Mouse (Mus musculus) thymus, postnatal 36 days (tissue): Measurements from ENCODE around the gene Thbs1.
"Not testable (repeated sequence)": the region's sequence is repeated elsewhere in the genome, so short reads cannot be mapped to it uniquely, and the experiment has no call there.

Source experiments
- DNase-seq, 2 experiments: peaks; one replicate each; pipeline ENCODE4 v3.0.0; 2022; ENCODE audit warnings: mixed read lengths in 2 of 2

Gene Thbs1

DNA sequence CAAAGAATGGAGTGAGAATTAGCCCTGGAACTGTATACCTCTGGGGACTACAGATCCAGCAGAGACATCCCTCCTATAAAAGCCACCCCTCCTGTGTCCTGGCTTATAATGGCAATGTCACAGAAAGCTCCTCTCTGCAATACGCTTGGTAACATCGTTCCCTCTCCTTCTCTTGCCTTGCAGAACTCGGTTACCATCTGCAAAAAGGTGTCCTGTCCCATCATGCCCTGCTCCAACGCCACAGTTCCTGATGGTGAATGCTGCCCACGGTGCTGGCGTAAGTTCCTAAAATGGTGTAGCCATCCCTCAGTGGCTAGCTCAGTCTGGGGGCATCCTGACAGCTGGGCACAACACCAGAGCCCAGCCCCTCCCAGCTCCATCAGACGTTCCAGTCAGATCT is 4.0 kb downstream of the Thbs1 start:
- DNase-seq = no peak

DNA sequence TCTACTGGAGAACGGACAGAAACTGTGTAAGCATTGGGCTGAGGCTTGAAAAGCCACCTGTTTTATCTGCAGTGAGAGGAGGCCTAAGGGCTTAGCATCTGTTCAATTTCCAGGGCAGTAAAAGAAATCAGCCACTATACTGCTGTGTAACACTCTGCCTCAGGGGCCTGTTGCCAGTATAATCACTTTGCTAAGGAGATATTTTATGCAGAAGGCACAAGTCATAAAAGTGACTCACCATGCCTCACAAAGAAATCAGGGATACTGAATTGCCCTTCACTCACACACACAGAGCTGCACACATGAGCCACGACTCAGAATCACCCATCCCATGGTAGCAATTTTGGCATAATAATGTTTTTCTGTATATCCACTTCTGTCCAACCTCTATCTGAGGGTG is 4.5 kb downstream of the Thbs1 start:
- no peak for DNase-seq

DNA sequence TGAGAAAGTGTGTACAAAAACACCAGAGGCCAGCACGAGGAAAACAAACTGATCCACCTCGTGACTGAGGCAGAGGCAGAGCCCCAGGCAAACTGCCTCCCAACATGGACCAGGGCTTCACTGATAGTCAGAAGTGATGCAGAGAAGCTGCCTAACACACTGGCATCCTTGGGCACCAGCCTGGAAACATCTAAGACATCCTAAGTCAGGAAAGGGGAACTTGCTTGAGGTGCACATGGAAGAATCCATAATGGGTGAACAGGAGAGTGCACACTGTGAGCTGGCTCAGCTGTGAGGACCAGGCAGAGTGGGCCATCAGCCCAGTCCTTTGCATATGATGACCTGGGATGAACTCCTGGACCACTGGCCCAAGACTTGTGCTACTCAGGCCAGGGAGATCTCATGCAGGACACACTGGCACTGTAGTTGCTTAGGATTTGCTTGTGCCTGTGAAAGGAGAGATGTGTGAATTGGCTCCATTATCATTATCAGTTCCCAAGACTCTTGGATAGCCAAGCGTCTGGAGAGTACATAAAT is 5.1 kb downstream of the Thbs1 start:
- no peak for DNase-seq

DNA sequence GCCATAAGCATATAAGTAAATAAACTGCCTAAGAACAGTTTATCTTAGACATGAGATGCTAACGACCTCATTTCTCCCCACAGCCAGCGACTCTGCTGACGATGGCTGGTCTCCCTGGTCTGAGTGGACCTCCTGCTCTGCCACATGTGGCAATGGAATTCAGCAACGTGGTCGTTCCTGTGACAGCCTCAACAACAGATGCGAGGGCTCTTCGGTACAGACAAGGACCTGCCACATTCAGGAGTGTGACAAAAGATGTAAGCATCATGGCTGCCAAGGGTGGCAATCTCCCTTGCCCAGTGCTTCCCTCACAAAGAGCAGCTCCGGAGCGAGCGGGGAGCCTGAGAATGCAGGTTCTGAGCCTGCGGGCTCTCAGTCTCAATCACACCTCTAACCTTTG is 5.7 kb downstream of the Thbs1 start:
- no peak for DNase-seq

DNA sequence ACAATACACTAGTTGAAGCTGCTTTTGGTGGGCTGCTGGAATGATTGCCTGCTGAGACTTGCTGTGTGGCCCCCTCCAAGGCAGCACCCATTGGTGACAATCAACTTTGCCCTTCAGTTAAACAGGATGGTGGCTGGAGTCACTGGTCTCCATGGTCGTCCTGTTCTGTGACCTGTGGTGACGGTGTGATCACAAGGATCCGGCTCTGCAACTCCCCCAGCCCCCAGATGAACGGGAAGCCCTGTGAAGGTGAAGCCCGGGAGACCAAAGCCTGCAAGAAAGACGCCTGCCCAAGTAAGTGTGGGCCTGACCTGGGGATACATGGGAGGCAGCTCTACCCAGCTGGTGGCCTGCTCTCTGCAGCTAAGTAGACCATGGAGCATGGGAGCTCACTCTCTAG is 6.4 kb downstream of the Thbs1 start:
- DNase-seq = no peak

DNA sequence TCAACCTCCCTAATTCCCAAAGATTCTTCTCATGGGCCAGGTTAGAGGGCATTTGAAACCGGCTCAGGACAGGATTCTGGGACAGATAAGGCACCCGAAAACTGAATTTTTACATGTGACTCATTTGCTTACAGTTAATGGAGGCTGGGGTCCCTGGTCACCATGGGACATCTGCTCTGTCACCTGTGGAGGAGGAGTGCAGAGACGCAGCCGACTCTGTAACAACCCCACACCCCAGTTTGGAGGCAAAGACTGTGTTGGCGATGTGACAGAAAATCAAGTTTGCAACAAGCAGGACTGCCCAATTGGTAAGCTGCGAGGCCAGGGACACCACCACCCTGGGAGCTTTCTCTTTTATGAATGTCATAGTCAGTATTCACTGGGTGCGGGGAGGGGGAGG is 6.8 kb downstream of the Thbs1 start:
- no peak for DNase-seq

DNA sequence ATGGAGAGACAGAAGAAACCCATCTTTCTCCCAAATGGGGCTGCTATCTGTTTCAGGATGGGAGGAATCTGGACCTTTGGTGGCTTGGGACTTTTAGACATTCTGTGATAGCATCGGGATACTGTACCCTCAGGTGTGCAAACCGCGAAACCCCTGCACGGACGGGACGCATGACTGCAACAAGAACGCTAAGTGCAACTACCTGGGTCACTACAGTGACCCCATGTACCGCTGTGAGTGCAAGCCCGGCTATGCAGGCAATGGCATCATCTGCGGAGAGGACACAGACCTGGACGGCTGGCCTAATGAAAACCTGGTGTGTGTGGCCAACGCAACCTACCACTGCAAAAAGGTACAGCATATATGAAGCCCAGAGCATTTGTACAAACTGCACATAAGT is 8.0 kb downstream of the Thbs1 start:
- DNase-seq = no peak

DNA sequence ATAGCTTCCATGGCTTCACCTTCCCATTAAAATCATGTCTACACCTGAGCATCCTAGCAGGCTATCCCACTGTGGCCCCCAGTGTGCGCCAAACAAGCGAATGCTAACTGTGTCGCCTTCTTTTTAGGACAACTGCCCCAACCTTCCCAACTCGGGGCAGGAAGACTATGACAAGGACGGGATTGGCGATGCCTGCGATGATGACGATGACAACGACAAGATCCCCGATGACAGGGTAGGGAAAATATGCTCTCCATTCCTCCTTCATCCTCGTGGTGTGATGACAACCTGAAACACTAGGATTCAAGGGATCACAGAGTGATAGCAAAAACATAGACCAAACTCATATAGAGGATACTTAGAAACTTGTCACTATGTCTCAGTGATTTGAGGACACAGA is 8.4 kb downstream of the Thbs1 start:
- no peak for DNase-seq

DNA sequence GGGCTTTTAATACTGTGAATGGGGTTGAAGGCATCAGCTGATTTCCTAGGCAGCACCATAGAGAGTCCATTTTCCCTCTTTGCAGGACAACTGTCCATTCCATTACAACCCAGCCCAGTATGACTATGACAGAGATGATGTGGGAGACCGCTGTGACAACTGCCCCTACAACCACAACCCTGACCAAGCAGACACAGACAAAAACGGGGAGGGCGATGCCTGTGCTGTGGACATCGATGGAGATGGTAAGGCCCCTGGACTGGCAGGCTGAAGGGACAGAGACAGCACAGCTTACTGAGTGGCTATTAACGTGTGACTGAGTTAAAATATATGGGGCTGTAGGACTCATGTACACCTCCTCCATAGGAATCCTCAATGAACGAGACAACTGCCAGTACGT is 9.1 kb downstream of the Thbs1 start:
- DNase-seq = no peak

DNA sequence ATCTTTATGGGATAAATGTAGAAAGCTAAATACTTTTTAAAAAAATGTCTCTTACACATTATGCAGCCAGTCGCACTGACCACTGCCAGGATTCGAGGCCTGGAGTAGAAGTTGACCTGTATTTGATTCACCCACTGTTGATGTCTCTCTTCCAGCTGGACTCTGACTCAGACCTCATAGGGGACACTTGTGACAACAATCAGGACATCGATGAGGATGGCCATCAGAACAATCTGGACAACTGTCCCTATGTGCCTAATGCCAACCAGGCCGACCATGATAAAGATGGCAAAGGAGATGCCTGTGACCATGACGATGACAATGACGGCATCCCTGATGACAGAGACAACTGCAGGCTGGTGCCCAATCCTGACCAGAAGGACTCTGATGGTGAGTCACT is 10.6 kb downstream of the Thbs1 start:
- no peak for DNase-seq

DNA sequence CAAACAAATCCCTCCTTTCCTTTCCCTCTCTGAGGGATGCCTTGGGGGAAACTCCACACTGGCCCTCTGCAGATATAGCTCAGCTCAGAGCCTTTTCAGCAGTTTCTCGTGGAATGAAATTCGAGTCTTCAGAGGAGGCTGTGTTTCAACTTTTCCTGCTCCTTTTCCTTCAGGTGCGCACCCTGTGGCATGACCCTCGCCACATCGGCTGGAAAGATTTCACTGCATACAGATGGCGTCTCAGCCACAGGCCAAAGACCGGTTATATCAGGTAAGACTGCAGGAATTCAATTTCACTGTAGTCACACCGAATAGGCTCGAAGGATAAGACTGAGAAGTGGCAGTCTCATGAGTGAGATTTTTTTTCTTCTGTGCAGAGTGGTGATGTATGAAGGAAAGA is 12.1 kb downstream of the Thbs1 start:
- no peak for DNase-seq

DNA sequence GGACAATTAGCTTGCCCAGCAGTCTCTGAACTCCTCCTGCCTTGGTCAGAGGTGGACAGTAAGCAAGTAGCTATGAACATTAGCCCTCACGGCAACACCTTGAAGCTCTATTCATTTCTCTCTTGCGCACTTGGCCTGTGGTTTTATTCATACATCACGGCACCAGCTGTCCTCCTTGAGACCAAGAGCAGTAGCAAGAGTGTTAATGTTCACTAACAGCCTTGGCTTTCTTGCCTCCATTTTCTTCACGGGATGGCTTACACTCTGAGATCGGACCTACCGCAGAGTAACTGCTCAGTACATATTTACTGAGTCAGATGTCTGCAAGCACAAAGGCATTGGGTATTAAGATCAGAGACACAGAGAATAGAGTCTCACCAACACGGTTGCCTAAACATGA is 12.8 kb downstream of the Thbs1 start:
- DNase-seq = no peak

DNA sequence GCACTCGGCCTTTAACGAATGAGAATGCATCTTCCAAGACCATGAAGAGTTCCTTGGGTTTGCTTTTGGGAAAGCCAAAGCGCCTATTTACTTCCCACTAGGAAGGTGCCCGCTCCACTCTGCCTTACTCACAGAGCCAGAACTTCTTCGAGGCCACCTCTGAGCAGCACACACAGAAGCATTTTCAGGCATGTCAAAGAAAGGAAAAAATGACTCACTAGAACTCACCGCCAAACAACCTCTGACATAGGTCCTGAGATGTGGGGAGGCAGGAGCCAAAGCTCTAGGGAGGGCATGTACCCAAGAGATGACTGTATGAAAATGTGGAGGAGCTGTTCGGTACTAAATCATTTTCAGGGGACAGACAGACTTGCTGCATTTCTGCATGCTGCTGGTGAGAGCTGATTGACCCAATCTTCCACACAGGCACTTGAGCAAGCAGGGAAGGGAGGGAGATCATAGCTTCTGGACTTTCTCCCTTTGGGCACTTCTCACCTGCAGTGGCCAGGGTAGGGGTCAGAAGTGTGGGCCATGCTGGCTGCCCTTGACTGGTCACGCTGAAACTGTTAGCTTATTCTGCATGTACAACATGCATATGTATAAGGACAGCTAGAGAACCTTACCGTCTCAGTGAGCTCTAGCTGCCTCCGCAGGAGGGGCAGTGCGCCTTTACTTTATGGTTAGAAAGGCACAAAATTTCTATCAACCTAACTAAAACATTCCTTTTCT is 13.7 kb downstream of the Thbs1 start:
- DNase-seq = no peak

DNA sequence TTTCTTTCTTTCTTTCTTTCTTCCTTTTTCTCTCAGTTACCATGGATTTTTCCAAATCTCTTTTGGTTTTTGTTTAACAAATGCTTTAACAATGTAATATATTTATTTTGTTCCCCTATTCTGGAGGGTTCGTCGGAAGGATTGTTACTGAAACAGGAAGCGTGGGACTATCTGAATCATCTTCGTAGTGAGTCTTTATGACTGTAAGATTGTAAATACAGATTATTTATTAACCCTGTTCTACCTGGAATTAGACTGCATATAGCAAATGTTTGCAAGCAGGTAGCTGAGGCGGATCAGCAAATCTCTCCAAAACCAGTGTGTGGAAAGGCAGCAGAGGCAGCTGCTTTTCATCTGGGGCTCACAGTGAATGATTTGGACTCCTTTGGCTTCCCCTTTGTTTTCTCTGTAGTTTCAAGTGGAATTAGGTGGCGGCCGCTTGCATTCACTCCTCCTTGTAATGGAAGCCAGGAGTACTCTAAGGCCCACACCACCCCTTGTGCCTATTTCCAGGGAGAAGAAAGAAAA is 14.3 kb downstream of the Thbs1 start:
- no peak for DNase-seq

DNA sequence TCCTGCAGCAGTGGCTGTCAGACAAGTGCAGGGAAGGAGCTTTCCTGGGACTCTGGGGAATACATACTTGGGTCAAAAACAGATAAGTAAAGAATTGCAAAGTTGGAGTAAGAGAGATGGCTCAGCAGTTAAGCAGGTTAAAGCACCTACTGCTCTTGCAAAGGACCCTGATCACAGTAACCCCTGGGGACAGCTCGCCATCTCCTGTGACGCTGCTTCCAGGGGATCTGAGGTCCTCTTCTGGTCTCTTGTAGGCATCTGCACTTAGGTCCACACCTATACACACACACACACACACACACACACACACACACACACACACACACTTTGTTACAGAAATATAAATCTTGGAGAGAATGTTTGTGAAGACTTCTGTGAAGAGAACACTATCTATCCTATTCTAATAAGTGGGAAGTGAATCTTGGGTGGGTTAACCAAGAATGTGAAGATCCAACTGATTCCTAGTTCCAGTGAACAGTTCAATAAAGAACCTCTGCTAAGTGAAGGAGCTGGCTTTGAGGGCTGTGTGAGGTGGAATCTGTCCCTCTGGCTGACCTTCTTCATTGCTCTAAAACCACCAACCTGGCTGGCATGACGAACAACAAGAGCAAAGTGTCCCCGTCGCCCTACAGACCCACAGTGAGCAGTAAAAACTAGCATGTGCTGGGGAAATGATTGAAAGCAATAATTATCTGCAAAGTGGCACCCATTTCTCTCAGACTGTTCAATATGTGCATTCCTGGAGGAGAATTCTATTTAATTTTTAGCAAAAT is 16.0 kb downstream of the Thbs1 start:
- no peak for DNase-seq

DNA sequence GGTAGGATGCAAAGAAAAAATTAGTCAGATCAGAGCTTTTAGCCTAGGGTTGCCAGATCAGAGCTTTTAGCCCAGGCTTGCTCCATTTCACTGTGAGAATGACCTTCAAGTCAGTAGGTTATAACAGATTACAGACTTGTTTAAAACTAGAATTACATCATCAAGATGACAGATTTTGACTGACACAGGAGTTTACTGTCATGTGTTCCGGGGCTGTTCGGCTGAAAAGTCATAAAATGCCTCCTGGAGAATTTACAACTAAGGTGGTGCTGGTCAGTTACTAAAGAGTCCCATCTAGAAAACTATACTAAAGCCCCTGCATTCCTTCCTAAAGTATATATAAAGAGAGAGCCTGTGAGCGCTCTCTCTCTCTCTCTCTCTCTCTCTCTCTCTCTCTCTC is 16.6 kb downstream of the Thbs1 start:
- DNase-seq = no peak

DNA sequence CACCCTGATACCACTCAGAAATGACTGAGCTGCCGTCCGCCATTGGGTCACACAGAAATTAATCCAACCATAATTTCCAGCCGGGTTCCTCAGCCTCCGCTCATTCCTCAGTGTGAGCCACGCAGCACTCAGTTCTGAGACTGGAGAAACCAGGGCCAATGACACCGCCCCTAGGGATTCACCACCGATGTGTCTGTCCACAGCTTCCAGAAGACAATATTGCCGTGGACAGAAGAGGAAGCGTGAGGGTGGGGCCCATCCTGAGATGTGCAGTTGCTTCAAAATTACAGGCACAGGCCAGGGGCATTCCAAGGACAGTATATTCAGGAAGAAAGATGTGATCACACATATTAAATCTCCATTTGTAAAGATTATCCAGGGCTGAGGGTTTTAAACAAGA is 25.4 kb downstream of the Thbs1 start:
- DNase-seq = no peak

DNA sequence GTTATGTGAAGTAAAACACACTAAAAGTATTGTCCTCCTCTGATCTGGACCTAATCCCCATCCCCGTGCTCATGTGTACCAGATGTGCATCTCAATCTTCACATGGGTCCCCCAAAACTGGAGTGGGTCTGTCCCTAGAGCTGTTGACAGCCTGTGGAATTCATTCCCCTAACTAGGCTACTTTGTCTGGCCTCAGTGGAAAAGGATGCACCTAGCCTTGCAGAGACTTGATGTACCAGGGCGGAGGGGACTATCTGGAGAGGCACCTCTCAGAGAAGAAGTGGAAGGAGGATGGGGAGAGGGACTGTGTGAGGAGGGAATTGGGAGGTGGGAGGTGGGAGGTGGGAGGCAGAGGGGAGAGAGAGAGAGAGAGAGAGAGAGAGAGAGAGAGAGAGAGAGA is 26.1 kb downstream of the Thbs1 start:
- DNase-seq = no peak

DNA sequence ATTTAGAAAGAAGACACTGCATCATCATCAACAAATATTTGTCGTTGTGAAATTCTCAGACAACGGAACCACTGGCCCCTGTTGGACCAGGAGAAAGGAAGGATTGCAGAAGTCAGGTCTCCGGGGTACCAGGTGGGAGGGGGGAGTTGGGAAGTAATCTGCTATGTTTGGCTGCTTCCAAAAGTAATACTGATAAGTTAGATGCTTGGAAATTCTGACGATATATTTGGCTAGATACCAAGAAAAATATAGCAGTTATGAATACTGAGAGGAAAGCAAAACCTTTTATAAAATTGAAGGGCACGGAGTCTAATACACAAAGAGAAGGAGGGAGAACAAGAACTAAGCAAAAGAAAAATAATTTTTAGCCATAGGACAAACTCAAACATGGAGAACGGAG is 27.6 kb downstream of the Thbs1 start:
- no peak for DNase-seq

DNA sequence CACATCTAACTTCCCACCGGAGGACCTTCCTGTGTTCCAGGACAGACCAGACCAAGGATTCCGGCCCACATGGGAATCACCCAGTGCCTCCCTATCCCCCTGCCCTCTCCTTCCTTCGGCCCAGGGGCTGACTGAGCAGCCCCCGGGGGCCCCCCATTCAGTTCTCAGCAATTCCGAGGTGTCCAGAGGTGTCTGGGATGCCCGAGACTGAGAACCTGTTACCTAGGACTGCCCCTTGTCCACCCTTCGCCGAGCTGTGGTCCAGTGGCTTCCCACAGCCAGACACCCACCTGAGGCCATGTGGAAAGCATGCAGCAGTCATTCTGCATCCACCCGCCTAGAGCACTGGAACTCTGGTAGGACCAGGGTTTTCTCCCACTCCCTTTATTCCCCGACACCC is 30.0 kb downstream of the Thbs1 start:
- DNase-seq = no peak

DNA sequence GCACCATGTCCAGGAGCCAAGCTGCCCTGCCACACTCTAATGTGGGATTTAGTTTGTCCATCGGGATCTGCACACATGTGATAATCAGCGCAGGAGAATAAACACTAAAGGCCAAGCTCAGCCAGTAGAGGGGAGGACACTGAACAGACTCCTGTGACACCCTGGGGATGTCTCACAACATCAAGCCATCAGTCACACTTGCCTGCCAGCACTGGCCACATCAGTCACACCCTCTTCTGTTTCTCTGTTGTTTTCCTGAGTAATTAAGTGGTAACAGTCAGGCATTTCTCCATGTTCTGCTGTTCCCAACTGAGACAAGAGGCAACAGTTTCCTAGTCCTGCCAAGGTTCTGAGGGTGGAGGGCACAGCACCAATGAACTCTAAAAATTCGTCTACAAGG is 36.1 kb downstream of the Thbs1 start:
- not testable (repeated sequence) for DNase-seq

DNA sequence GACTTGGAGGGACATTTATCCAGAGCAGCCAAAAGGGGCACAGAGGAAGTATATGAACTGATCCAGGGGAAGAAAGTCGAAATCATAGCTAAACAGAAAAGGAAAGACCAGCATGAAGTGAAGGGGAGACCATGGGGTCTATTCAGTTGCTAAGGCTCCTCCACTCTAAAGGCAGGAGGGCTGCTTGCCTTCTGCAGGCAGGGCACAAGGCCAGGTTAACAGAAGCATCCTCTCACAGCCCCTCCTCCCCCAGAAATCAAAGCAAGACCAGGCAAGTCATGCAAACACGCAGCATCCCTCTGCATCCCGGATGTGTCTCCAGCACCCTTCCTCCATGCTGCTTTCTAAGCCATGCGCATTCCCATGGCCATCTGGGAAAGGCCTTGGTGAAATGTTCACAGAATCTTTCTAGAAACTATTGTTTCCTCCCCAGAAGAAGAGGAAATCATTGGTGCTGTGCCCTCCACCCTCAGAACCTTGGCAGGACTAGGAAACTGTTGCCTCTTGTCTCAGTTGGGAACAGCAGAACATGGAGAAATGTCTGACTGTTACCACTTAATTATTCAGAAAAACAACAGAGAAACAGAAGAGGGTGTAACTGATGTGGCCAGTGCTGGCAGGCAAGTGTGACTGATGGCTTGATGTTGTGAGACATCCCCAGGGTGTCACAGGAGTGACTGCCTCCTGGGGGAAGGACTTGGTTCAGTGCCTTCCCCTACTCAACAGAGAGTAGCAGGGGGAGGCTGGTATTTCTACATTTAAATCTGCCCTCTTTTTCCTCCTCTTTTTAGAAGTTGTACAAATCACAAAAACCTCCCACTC is 36.9 kb downstream of the Thbs1 start:
- DNase-seq = no peak

DNA sequence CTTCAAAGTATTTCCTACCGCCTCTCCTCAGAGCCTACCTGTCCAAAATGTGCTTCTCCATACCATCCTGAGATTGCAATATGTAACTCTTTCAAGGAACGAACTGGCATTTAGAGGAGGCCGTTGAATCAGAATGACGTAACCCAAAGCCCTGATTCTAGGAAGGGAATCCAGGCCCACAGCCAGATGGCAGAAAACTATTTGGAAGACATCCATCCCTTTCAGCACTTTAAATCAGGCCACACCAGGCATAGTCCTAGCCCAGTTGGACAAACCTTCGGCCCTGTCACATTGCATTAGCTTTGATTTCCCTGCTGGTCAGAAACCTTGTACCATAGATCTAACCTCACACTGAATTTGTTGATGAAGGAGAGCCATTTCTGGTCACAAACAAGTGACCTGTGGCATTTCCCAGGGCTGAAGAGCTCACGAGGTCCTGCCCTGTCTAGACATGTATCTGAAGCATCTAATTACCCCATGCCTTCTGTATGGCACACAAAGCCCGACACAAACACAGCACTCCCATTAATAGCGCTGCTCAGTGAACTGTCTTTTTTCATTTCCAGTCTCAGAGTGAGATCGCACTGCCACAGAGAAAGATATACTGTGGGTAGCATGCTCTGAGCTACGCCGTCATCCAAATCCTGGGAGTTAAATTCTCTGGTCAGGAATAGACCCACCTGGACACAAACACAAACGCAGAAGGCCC is 38.3 kb downstream of the Thbs1 start:
- no peak for DNase-seq
